8 mouse cellular contexts compared by ENCODE assay signal in genomic region chr15:91573111-91573538, GRCm38 (mm10). TPM values are rescaled to one million over a fixed set of nuclear protein-coding genes. Genes with fewer than 3 reads are reported as not detected.
DNase-seq lines count a peak whose midpoint lies in the region; ATAC-seq lines count a peak whose summit lies in the region.

Slc2a13 (minus strand) TSS chr15:91573261.

- peak; percentile 91 for ATAC-seq in intestine, embryonic 14.5 days (replicated peaks; ENCODE audit: low FRiP score, low TSS enrichment, low read depth)
- ATAC-seq in megakaryocyte-erythroid progenitor cell, adult 5-6 weeks (replicated peaks; ENCODE audit: low FRiP score, low TSS enrichment, poor library complexity, severe bottlenecking): peak; percentile 98

- peak within 1 kb of the TSS; percentile 96 for H3K4me2 ChIP-seq in intestine, embryonic 14.5 days (ENCODE audit: low read length)

- DNase-seq in adrenal gland, adult 8-10 months: peak; percentile 86
- DNase-seq in embryo, embryonic 10.5 days (ENCODE audit: low spot score): peak; percentile 96
- DNase-seq in gastrocnemius, postnatal 25 days: peak; percentile 84
- peak; percentile 99 for DNase-seq in intestine, embryonic 14.5 days (ENCODE audit: low spot score)
- peak; percentile 88 to 90 for DNase-seq in left cerebral cortex, postnatal 14 days (ENCODE audit: low spot score in 2 of 2)
- peak; percentile 90 for DNase-seq in right cerebral cortex, postnatal 14 days
- DNase-seq in urinary bladder, postnatal 25 days (ENCODE audit: low spot score): peak; percentile 86

- H3K27me3 ChIP-seq in intestine, embryonic 14.5 days (replicated peaks; ENCODE audit: control insufficient read depth, insufficient read depth, low read length): peaks cover 6% of the 10 kb centered on the region; the same call in 1 of the 2 replicates

- no peaks in the 10 kb centered on the region for H3K36me3 ChIP-seq in intestine, embryonic 14.5 days (ENCODE audit: control insufficient read depth, insufficient read depth, low read length)

- intact Hi-C loops in left cerebral cortex, postnatal 14 days (cut with DNase I): loop anchor here (5.0 to 10.0 kb wide), 3 partner anchors 198 to 271 kb away; no protein-coding TSS in a partner anchor

- peak within 1 kb of the TSS; percentile 65 for H3K9ac ChIP-seq in intestine, embryonic 14.5 days (ENCODE audit: low read length)

- no peaks in the 10 kb centered on the region; the same call in 1 of the 2 replicates for H3K4me1 ChIP-seq in intestine, embryonic 14.5 days (replicated peaks; ENCODE audit: control insufficient read depth, insufficient read depth, low read length)

- peak within 1 kb of the TSS; percentile 67 for H3K4me3 ChIP-seq in intestine, embryonic 14.5 days (ENCODE audit: low read depth, low read length)

- under 1% methylated on average over 26 of the region's 26 CpGs for WGBS in intestine, embryonic 14.5 days

- H3K27ac ChIP-seq in intestine, embryonic 14.5 days (ENCODE audit: low read depth): peak within 1 kb of the TSS; percentile 51

- no peaks in the 10 kb centered on the region for H3K9me3 ChIP-seq in intestine, embryonic 14.5 days (ENCODE audit: control insufficient read depth, low read length)

RNA-seq across cellular contexts. Expression of gene Slc2a13, which starts in this region (rescaled TPM):
- total RNA-seq in adrenal gland, adult 8-10 months (2022): 1 to 10 TPM; 2.9 to 5.0 (median 3.5) TPM
- total RNA-seq in gastrocnemius, postnatal 25 days (2021): 1 to 10 TPM; 1.2 to 1.6 TPM
- 1.8 and 2.1 TPM in 2 replicates for polyA plus RNA-seq in intestine, embryonic 14.5 days (2014; fragmentation: Nextera tagmentation; extraction: Ambion mirVana)
- total RNA-seq in left cerebral cortex, postnatal 14 days (2021): 10 to 100 TPM; 76.2 to 84.6 TPM
- not detected in 2 replicates for total RNA-seq in megakaryocyte-erythroid progenitor cell, adult 5-6 weeks (2014; fragmentation: Nextera tagmentation)
- total RNA-seq in megakaryocyte-erythroid progenitor cell, adult 5-6 weeks (2017): not detected in 2 replicates

Comparison
In these comparisons a context has a peak if more than half of its experiments do, and no peak if none do; other contexts are left out.
1. Peak in every context shown above with its lines: DNase-seq, ATAC-seq, H3K4me3 ChIP-seq and H3K27ac ChIP-seq.
2. RNA of gene Slc2a13 (total RNA-seq): 76.2 to 84.6 TPM in left cerebral cortex, postnatal 14 days; 2.9 to 5.0 TPM in adrenal gland, adult 8-10 months, 1.2 to 1.6 TPM in gastrocnemius, postnatal 25 days and not detected in megakaryocyte-erythroid progenitor cell, adult 5-6 weeks; every median in the first group is over 10 times any median in the second.
3. Peak in ATAC-seq in megakaryocyte-erythroid progenitor cell, adult 5-6 weeks; RNA of the gene not detected or under 1 TPM.